Mouse (Mus musculus) gastrocnemius, adult 8-10 months (tissue): ENCODE measurements around the gene Casp1. TPM values are rescaled to one million over a fixed set of nuclear protein-coding genes. Genes with fewer than 3 reads are reported as not detected.

Source experiments
- total RNA-seq, 4 experiments: library from RNA; stranded (reverse); gene quantifications; 2 replicates each; pipeline ENCODE4 v1.2.4; 2022

Gene Casp1
- total RNA-seq, 4 experiments from 2014 or later: 0.22 to 0.64 (median 0.42) TPM

Other genes starting within 250 kb of the Casp1 start
- 1 to 10 TPM in 3 of 4 experiments, under 1 TPM in 1; 0.58 to 1.8 (median 1.3) TPM for gene Casp4, start 10.3 kb downstream of the Casp1 start, total RNA-seq
- 10 to 100 TPM in 1 of 4 experiments, 1 to 10 TPM in 3; 2.9 to 10.9 (median 7.2) TPM for gene Casp12, start 46.9 kb downstream of the Casp1 start, total RNA-seq